Mouse (Mus musculus) testis, adult 2 months (tissue): ENCODE results near the gene Cdkal1. TPM values are rescaled to one million over a fixed set of nuclear protein-coding genes. Genes with fewer than 3 reads are reported as not detected.

Experiments used
- H3K27ac ChIP-seq: fragments of 200-500 bp; 2 replicates; pipeline ENCODE4 v1.5.1; 2012; ENCODE audit warnings: low read depth, low read length; ENCODE audit not compliant: control insufficient read depth, insufficient read depth
- H3K27me3 ChIP-seq: fragments of 200-500 bp; 2 replicates; pipeline ENCODE4 v1.6.1; 2012; ENCODE audit warnings: mild to moderate bottlenecking, low read length, moderate library complexity; ENCODE audit not compliant: control insufficient read depth, insufficient read depth
- H3K36me3 ChIP-seq: fragments of 200-500 bp; 2 replicates; pipeline ENCODE4 v1.6.1; 2012; ENCODE audit warnings: mild to moderate bottlenecking, low read length; ENCODE audit not compliant: control insufficient read depth, insufficient read depth
- H3K4me1 ChIP-seq: fragments of 200-500 bp; 2 replicates; pipeline ENCODE4 v1.6.1; 2012; ENCODE audit warnings: low read length; ENCODE audit not compliant: control insufficient read depth, insufficient read depth
- H3K4me3 ChIP-seq: fragments of 200-500 bp; 2 replicates; pipeline ENCODE4 v1.5.1; 2012; ENCODE audit warnings: low read depth, mild to moderate bottlenecking, low read length, moderate library complexity, mixed read lengths; ENCODE audit not compliant: control insufficient read depth
- CTCF ChIP-seq: fragments of 200-500 bp; IDR thresholded peaks from 2 replicates; pipeline ENCODE4 v1.5.1; 2012; ENCODE audit warnings: low read depth, mild to moderate bottlenecking, inconsistent platforms, low read length, moderate library complexity; ENCODE audit not compliant: control insufficient read depth, insufficient read depth, insufficient replicate concordance
- POLR2A ChIP-seq: fragments of 200-500 bp; IDR thresholded peaks from 2 replicates; pipeline ENCODE4 v1.6.1; 2012; ENCODE audit warnings: low read depth, mild to moderate bottlenecking, inconsistent platforms, low read length, moderate library complexity; ENCODE audit not compliant: control insufficient read depth
- polyA plus RNA-seq: library from polyadenylated mRNA; depleted of rRNA; stranded (reverse); fragments of >200 nt; gene quantifications from 2 replicates; pipeline ENCODE4 v1.2.3, GENCODE M21; 2012

Gene Cdkal1
- polyA plus RNA-seq, 1 experiment: 14.3 TPM

DNA sequence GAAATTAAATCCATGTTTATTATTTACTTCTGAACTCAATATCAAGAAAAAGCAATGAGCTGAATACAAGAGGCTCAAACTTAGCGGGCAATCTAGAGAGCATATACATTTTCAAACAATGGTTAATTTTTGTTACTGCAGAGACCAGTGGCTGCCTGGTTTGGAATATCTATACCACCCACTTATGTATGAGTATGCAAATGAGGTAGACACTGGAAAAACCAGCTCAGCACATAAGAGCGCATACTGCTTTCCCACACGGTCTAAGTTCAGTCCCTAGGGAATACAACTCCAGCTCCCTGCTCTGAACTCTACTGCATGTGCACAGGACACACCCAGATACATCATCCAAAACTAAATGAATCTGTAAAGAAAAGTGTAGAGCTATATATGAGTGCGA lies 334.2 kb downstream of the Cdkal1 start:
- Histone ChIP-seq H3K36me3 (no peaks in the 10 kb centered on the region), H3K4me1 (no peaks in the 10 kb centered on the region), H3K27me3 (no peaks in the 10 kb centered on the region), H3K27ac (no peak overlapping the region), H3K4me3 (no peak overlapping the region)
- TF ChIP-seq CTCF (no peak), POLR2A (no peak)

DNA sequence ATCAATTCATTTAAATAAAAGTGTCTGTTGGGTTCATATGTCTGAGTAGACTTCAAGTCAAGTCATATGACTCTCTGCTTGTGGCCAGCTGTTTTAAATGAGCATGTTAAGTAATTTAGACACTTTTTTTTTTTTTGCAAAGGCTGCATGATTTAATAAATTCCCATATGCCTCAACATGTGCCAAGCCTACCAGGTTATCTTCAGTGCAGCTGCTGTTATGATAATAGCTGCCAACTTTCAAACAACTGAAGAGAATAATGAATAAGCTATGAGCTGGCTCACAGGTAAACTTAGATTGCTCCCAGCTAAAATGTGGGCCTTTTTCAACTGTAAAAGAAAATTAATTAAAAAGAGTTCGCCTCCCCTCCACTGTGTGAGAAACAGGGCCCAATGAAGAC lies 341.4 kb downstream of the Cdkal1 start:
- Histone ChIP-seq H3K4me1 (no peaks in the 10 kb centered on the region), H3K4me3 (no peak overlapping the region), H3K27ac (no peak overlapping the region), H3K36me3 (no peaks in the 10 kb centered on the region), H3K27me3 (no peaks in the 10 kb centered on the region)
- no peak for TF ChIP-seq POLR2A
- TF ChIP-seq CTCF: no peak

DNA sequence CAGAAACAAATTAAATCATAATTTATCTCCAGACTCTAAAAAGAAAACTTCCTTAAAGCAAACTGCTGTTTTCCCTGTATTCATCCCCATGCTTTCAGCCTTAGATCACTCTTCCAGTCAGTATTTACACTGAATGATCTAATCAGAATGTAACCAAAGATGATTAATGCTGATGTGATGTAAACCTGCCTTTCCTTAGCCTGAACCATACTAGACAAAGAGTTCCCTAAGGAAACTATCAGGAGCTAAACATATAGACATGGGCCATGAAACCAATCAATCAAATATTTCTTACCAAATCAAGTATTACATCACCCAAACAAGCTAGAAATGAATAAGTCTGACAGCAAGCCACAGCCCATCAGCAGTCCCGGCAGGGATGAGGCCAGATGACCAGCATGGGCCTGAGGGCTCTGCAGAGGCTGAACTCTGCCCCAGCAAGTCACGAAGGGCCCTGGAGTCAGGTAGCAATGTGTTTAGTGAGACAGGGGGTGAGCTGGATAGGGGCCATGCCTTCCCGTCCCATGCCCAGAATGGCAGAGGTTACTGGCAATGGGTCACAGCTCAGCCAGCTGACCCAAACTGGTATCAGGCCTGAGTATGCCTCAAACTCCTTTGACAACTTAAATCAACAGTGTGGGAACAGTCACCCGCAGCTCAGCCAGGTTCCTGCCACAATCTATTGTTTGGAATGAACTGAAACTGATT lies 350.5 kb downstream of the Cdkal1 start:
- Histone ChIP-seq H3K4me1 (no peaks in the 10 kb centered on the region), H3K36me3 (no peaks in the 10 kb centered on the region), H3K27ac (no peak overlapping the region), H3K27me3 (no peaks in the 10 kb centered on the region), H3K4me3 (no peak overlapping the region)
- TF ChIP-seq POLR2A (no peak), CTCF (no peak)

DNA sequence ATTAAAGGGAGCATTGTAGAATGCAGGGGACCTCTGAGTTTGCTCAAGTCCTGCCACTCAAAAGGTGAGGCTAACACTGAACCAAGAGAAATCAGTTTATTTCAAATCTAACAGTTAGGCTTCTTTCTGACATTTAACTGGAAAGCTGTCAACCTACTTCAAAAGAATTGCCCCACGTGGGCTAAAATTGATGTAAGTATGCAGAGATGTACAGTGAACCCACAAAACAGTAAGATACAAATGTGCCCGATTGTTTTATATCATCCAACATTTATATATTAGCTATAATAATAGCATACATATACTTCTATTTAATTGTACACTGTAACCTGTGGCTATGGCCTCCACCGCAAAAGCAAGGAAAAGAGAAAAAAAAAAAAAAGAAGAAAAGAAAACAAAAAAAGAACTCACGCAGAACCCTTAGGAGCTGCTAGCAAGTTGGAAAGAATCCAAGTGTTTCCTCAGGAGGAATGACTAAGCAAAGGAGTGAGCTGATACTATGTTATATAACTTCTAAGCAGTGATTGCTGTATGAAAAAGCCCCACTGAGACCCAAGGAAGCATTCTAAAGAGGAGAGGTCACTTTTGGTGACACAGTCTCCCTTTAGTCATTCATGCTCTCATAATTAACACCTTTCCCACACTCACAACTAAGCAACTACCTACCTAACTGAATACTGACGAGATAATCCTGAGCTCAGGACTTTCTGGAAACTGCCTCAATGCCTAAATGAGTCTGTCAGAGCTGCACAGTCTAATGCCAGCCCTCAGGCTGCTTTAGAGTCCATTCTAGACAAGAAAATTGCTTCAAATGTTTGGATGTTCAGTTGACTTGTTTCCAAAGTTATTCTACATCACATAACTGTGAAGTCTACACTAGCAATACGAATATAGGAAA lies 352.1 kb downstream of the Cdkal1 start:
- Histone ChIP-seq H3K4me3 (no peak overlapping the region), H3K36me3 (no peaks in the 10 kb centered on the region), H3K27ac (no peak overlapping the region), H3K27me3 (no peaks in the 10 kb centered on the region), H3K4me1 (no peaks in the 10 kb centered on the region)
- no peak for TF ChIP-seq POLR2A

- Histone ChIP-seq H3K4me3 (no peak overlapping the region), H3K4me1 (no peaks in the 10 kb centered on the region), H3K27ac (no peak overlapping the region), H3K27me3 (no peaks in the 10 kb centered on the region), H3K36me3 (no peaks in the 10 kb centered on the region)
- no peak for TF ChIP-seq POLR2A
- no peak for TF ChIP-seq CTCF
Observed at GRCm38 (mm10) chr13:29502481-29503146, 352.9 kb downstream of the Cdkal1 start.

DNA sequence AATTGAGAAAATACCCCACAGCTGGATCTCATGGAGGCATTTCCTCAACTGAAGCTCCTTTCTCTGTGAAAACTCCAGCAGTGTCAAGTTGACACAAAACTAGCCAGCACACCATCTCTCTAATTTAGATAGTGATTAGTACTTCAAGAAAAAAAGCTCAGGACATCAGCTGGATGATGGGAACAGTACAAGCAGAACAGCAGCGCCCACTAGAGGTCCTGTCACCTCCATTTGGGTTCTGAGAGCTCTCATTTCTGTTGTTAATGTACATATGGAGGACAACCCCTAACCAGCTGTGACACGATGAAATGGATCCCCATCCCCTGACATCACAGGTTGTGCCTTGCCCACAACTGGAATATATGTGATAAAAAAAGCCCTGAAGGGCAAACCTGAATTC lies 354.3 kb downstream of the Cdkal1 start:
- H3K4me3 ChIP-seq: no peak overlapping the region
- H3K4me1 ChIP-seq: no peaks in the 10 kb centered on the region
- H3K27me3 ChIP-seq: no peaks in the 10 kb centered on the region
- H3K36me3 ChIP-seq: no peaks in the 10 kb centered on the region
- no peak for TF ChIP-seq CTCF
- no peak for TF ChIP-seq POLR2A
- no peak overlapping the region for H3K27ac ChIP-seq

DNA sequence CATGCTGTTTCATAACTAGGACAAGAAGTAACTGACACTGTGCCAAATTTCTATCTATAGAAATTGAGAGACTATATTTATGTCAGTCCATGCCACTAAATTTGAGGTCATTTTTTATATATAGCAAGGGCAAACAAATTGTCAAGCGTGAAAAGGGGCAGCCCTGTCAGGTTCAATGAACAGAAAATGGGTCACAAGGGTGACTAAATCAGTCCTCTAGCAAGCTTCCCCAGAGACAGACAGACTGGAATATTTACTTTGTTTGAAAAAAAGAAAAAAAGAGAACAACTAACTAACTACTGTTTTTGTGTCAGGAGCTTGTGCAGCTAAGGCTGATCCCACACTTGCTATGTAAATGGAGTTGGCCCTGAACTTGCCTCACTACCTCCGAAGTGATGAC lies 355.7 kb downstream of the Cdkal1 start:
- no peak for TF ChIP-seq CTCF
- TF ChIP-seq POLR2A: no peak
- no peaks in the 10 kb centered on the region for H3K4me1 ChIP-seq
- no peak overlapping the region for H3K4me3 ChIP-seq
- no peaks in the 10 kb centered on the region for H3K36me3 ChIP-seq
- H3K27me3 ChIP-seq: no peaks in the 10 kb centered on the region
- no peak overlapping the region for H3K27ac ChIP-seq

DNA sequence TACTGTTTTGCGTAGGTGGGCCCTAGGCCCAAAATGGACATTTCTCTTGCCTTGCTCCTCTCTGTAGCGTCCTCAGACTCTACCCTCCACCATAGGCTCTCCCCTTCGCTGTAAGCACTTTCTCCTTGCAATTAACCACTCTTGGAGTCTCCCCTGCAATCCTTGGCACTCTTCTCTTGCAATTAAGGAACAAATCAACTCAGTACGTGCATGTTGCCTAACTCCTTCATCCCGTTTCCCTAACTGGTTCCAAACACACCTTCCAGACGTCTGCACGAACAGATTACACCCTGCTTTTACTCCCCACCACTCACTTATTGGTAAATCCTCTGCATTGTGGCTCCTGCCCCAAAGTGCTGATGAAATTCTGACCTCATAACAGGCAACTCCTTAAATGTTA lies 358.2 kb downstream of the Cdkal1 start:
- H3K4me1 ChIP-seq: no peaks in the 10 kb centered on the region
- H3K27ac ChIP-seq: no peak overlapping the region
- no peak overlapping the region for H3K4me3 ChIP-seq
- no peaks in the 10 kb centered on the region for H3K36me3 ChIP-seq
- H3K27me3 ChIP-seq: no peaks in the 10 kb centered on the region
- TF ChIP-seq POLR2A: no peak
- TF ChIP-seq CTCF: no peak
